Comparison of ENCODE assay signal across 8 mouse cellular contexts in genomic region chr9:119483554-119484353, GRCm38 (mm10). TPM values are rescaled to one million over a fixed set of nuclear protein-coding genes. Genes with fewer than 3 reads are reported as not detected.
DNase-seq lines count a peak whose midpoint lies in the region; ATAC-seq lines count a peak whose summit lies in the region.

No protein-coding gene starts in this region.

- peaks cover 11% of the 10 kb centered on the region; the same call in 1 of the 2 replicates for H3K4me1 ChIP-seq in hindbrain, embryonic 14.5 days (replicated peaks; ENCODE audit: control insufficient read depth, insufficient read depth, low read length)

- ATAC-seq in hindbrain, embryonic 14.5 days (ENCODE audit: low FRiP score) = peak; percentile 14; the same call in 1 of the 2 replicates

- no peak overlapping the region for H3K9ac ChIP-seq in hindbrain, embryonic 14.5 days

- no peaks in the 10 kb centered on the region for H3K36me3 ChIP-seq in hindbrain, embryonic 14.5 days (replicated peaks; ENCODE audit: control insufficient read depth, insufficient read depth)

- H3K27me3 ChIP-seq in hindbrain, embryonic 14.5 days (ENCODE audit: control insufficient read depth, insufficient read depth, low read length) = no peaks in the 10 kb centered on the region

- WGBS in hindbrain, embryonic 14.5 days = 40% methylated on average over 23 of the region's 23 CpGs

- H3K4me3 ChIP-seq in hindbrain, embryonic 14.5 days (replicated peaks; ENCODE audit: low read length) = no peak overlapping the region

- no peak overlapping the region for H3K4me2 ChIP-seq in hindbrain, embryonic 14.5 days (replicated peaks)

- no peaks in the 10 kb centered on the region for H3K9me3 ChIP-seq in hindbrain, embryonic 14.5 days (ENCODE audit: control insufficient read depth, low read length)

- no peak overlapping the region for H3K27ac ChIP-seq in hindbrain, embryonic 14.5 days

- peak; percentile 12 for DNase-seq in adrenal gland, adult 8-10 months
- no peak for DNase-seq in adrenal gland, postnatal 4 days (ENCODE audit: low spot score in 2 of 2)
- DNase-seq in ovary, adult 18-20 months (ENCODE audit: low spot score) = peak; percentile 11
- no peak for DNase-seq in ovary, postnatal 14 days (ENCODE audit: low spot score)
- DNase-seq in hindbrain, embryonic 14.5 days (ENCODE audit: low spot score) = no peak
- peak; percentile 60 for DNase-seq in thymus, postnatal 14 days
- DNase-seq in urinary bladder, postnatal 4 days (ENCODE audit: low spot score in 2 of 2) = no peak
- DNase-seq in lung, postnatal 10 days = no peak

RNA-seq across cellular contexts. Expression of gene Exog, which starts 39.0 kb away (rescaled TPM):
- total RNA-seq in adrenal gland, adult 8-10 months (2022) = 1 to 10 TPM; 4.6 to 5.9 (median 4.9) TPM
- total RNA-seq in adrenal gland, postnatal 4 days (2021) = 1 to 10 TPM; 6.1 to 6.6 TPM
- polyA plus RNA-seq in hindbrain, embryonic 14.5 days (2014; fragmentation: Nextera tagmentation; extraction: Ambion mirVana) = 52.7 and 56.7 TPM in 2 replicates

Comparison
In these comparisons a context has a peak if more than half of its experiments do, and no peak if none do; other contexts are left out.
1. DNase-seq: peak in adrenal gland, adult 8-10 months (single experiment), ovary, adult 18-20 months (single experiment) and thymus, postnatal 14 days (single experiment); none in adrenal gland, postnatal 4 days (0 of 2), ovary, postnatal 14 days (single experiment), hindbrain, embryonic 14.5 days (single experiment), urinary bladder, postnatal 4 days (0 of 2) and lung, postnatal 10 days (single experiment).